Mouse (Mus musculus) urinary bladder, postnatal 10 days (tissue): ENCODE data around the gene 1700029J07Rik.

ENCODE experiments used
- DNase-seq: peaks from one replicate; pipeline ENCODE4 v3.0.0; 2022; ENCODE audit warnings: low spot score

1700029J07Rik gene

DNA sequence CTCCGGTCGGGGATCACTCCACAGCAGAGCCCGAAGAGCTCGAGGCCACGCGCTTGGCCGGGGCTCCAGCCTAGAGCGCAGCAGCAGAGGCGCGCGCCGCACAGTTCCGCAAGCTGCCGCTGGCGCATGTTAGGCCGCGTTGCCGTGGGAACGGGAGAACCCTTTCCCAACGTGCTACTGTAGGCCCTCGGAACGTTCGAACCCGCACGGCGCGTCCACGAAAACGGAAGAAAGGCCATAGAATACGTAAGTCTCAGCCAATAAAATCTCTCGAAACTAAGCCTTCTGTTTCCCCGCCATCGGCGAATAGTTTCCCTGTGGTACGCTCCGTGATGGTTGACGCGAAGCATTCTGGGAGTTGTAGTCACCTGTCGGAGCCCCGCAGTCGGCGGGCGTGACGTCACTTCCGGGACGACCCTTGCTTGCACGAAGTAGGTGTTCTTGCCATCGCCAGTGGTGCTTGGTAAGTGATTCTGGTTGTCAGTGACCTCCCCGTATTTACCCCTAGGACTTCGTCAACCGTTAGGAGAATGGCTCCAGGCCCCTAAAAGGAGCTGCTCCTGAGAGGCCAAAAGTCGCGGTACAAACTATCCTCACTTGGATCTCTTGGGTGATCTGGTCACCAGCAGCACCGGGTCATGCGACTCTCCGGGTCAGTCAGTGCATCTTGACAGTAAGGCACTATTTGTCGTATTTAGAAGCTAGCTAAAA, at the start of gene 1700029J07Rik, which contains the start of gene Ufsp2:
1700029J07Rik (minus strand) TSS at position 127 of the 711 bp plus-strand sequence.
Ufsp2 (plus strand) TSS at position 403 of the 711 bp plus-strand sequence.
- peak; percentile 88 for DNase-seq

DNA sequence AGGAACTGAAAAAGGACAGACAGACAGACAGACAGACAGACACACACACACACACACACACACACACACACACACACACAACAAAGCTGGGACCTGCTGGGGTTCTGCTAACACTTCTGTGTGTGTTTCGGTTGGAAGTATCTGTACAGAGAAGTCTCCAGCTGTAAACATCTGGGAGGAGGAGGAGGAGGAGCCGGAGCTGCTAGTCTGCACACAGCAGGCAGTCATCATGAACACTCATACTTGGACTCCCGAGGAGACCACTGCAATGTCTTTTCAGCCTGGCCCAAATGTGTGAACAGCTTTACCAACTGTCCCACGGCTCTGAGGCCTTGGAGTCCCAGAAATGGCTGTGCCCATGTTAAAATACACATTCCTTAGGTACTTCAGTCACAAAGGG, 49.3 kb upstream of the 1700029J07Rik start:
- DNase-seq: no peak

DNA sequence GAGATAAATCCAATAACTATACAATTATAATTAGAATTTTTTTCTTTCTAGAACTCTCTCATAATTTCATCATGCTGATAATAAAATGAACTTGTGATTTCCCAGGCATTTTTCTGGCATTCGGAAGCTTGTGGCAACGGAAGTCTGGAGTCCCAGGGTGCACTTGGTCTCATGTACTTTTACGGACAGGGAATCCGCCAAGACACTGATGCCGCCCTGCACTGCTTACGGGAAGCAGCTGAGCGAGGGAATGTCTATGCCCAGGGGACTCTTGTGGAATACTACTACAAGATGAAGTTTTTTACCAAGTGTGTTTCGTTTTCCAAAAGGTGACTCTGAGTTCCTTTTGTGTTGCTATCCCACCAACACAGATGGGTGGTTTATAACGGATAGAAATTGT, 47.7 kb upstream of the 1700029J07Rik start:
- DNase-seq: no peak

GRCm38 (mm10) chr8:46022203-46022602, 47.2 kb upstream of the 1700029J07Rik start:
- DNase-seq: no peak

DNA sequence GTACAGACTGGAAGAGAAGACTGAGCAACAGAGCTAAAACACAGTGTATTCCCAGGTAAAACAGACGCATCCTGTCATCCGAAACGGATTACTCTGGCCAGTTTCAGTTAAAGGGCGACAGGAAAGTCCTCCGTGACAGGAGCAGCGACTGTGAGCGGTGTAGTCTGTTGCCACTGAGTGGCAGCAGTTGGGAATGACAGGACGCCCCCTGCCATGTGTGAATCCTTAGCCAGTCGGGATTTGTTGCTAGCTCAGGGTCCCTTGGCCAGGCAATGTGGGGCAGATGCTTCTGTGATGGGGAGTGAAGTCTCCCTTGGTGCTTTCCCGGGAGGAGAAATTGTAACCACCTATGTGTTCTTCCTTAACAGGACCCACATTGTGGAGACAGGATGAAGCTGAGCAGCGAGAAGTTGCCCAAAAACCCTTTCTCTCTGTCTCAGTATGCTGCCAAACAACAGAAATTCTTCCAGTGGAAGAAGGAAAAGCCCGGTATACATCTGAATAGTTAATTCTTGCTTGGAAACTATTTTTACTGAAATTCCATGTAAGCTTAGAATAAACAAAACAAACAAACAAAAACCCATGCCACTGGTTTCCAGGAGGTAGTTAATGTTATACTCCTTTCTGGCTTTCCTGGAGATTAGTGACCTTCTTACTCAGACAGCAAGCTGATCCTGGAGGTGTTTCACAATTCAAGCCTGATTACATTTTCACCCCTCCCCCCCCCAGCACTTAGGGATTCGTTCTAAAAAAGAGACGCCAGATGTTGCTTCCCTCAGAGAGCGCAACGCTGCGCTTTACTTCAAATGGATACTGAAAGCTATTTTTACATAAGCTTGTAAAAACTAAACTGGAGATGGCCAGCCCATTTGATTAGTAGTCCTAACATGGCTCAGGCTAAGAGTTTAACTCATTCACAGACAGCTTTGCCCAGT, 36.0 kb upstream of the 1700029J07Rik start:
- no peak for DNase-seq

DNA sequence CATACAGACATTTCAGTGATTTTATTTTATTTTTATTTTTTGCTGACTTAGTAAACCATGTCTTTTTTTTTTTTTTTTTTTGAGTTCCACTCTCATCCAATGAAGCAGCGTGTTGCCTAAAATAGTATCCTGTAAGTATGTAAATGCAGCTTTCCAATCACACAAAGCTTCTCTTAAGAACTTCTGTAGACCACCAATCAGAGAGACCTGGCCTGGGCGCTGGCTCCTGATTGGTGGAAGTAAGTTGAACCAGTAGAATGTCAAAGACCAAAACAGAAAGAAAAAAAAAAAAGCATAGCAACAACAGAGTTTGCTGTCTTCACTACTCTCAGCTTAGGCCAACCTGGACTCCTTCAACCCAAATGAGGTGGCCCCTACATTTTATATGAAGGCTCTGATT, 35.3 kb upstream of the 1700029J07Rik start:
- no peak for DNase-seq

DNA sequence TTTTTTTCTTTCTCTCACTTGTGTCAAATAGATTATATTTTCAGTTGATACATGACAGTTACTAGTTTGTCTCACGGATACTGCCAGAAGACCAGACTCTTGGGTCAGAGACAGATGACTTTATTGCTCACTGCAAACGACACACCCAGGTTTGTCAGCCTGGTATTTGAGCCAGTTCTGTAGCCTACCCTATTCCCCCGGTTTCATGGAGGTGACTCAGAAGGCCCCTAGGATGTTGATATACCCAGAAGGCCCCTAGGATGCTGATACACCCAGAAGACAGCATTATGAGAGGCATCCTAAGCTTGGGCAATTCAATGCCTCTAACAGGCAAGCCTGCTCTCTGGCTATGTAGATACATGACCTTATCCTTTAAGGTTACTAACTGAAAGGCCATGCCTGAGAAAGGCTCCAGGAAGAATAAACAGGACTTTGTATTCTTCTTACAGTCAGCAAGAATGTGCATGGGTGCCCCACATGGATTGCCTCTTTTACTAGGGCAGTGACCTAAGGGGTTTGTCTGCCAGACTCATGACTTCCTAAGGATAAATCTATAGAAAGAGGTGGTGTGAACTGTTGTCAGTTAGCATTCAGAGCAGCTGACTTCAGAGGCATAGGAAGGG, 32.1 kb upstream of the 1700029J07Rik start:
- DNase-seq: no peak

GRCm38 (mm10) chr8:46005596-46005995, 30.5 kb upstream of the 1700029J07Rik start, which contains the start of gene Ankrd37:
Gene Ankrd37 (minus strand): TSS chr8:46005707.
- DNase-seq: no peak

GRCm38 (mm10) chr8:45999784-46000705, 25.0 kb upstream of the 1700029J07Rik start:
- DNase-seq: peak; percentile 97

DNA sequence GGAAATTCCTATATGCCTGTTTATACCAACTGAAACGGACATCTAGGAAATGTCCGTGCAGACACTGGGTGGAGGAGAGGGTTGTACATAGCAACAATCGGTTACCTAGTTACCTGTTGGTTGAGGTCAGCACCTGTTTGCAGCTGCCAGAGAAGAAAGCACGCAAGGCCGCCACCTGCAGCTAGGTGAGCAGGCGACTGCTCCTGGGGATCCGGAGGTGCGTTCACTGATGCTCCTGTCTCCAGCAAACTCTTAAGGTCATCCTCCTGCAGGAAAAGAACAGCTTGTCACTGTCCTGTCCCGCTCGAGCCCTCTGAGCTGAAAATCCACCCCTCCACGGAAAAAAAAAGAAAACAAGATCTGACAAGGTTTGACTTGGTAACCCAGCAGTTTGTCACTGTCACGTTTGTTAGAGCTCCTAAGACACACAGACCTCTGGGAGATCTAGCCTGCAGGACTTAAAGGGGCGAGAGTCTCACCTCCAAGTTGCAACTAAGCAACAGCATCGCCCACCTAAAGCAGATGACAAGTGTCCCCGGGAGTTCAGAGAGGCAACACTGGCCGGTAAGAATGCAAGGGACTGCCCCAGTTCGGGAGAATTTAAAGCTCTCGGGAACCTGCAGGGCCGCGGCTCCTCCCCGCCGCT, 24.2 kb upstream of the 1700029J07Rik start, which contains the start of gene Lrp2bp:
Lrp2bp (plus strand) TSS at position 166 of the 646 bp plus-strand sequence.
- no peak for DNase-seq

- DNase-seq: no peak
Observed at GRCm38 (mm10) chr8:45998228-45998627, 23.2 kb upstream of the 1700029J07Rik start.

- no peak for DNase-seq
Observed at GRCm38 (mm10) chr8:45995576-45995975, 20.5 kb upstream of the 1700029J07Rik start.

DNA sequence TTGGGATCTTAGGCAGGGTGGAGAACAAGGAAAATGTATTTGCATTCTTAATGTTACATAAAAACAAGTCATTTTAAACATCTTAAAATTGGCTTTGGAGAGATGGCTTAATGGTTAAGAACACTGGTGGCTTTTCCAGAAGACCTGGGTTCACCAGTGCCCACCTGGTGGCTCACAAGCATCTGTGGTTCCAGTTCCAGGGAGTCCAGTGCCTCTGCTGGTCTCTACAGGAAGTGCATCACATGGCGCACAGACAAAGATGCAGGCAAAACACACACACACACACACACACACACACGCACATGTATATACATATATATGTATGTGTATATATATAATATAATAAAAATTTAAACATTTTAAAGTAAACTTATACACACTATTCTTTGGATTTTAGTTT, 19.1 kb upstream of the 1700029J07Rik start:
- DNase-seq: no peak

DNA sequence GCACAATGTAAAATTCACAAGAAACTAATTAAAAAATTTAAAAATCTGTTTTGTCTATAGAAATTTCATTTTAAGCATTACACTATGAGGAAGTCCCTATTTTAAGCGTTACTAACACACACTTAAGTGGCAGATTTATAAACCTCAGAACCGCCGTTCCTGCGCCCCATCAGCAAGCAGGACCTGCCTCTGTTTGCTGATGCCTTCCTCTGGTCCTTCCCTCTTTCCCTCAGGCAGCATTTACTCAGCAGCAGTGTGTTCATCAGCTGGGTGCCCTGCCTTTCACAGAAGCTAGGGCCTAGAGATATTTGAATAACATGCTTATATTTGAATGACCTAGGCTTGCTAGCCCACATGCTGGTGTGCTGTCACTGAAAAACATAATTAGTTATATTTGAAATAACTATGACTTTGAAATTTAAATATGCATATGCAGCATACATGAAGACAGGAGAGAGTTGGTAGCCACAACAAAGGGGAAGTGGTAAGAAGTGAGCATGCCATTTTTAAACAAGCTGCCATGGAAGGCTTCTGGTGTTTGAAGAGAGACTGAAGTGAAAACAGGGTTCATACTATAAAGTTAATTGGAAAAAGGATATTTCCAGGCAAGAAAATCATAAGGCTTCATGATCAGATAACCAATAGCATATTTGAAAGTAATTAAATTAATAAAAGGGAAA, 15.7 kb upstream of the 1700029J07Rik start:
- no peak for DNase-seq

DNA sequence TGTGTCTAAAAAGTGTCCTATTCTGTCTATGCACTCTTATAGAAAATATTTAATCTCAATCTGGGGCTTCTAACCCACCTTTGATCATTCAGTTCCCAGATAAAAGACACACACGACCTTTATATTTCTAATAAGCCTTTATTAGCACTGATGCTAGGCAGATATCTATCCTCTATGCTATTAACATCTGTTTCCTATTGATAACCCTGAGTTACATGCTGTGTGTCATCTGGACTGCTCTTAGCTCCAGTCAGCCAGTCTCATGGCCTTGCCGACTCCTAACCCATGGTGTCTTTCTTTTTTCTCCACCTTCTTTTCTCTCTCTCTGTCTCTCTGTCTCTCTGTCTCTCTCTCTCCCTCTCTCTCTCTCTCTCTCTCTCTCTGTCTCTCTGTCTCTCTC, 13.1 kb upstream of the 1700029J07Rik start:
- no peak for DNase-seq

GRCm38 (mm10) chr8:45986665-45987064, 11.6 kb upstream of the 1700029J07Rik start:
- no peak for DNase-seq

GRCm38 (mm10) chr8:45975837-45976468, 901 bp upstream of the 1700029J07Rik start:
- DNase-seq: no peak

DNA sequence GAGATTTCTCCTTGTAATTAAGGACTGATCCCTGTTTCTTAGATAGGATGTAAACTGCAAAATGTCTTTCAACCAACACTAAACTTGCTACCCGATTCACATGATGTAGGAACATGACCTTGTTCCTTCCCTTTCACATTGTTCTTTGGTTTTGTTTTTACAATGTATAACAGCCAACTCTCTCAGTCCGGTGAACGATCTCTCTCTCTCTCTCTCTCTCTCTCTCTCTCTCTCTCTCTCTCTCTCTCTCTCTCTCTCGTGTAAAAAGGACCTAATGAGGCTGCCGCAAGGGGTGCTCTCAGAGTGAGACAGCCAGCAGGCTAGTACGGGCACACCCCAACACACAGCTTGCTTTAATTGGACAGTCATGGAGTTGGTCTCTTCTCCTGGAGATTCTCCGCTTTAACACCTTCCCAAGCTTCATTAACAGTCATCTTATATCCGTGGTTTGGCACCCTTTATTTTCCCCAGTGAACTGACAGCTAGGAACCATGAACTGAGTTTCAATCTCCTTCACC, 1.0 kb downstream of the 1700029J07Rik start:
- no peak for DNase-seq

DNA sequence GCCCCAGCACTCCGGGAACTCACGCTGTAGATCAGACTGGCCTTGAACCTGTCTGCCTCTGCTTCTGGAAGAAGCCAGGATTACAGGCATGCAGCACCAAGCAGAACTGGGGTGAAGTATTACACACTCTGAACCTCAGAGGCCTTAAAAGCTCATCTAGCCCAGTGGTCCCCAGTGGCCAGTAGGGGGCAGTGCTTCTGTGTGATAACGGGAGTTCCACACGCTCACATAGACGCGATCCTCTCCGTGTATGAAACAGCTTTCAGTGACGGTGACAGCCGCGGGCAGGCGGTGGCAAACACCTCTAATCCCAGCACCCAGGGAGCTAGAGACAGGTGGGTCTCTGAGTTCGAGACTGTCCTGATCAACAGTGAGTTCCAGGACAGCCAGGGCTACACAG, 4.2 kb downstream of the 1700029J07Rik start:
- DNase-seq: no peak
